In genomic region chr19:46187203-46187602, GRCm38 (mm10) we compare ENCODE assay signal across 37 mouse cellular contexts. TPM values are rescaled to one million over a fixed set of nuclear protein-coding genes. Genes with fewer than 3 reads are reported as not detected.
DNase-seq lines count a peak whose midpoint lies in the region; ATAC-seq and TF ChIP-seq lines count a peak whose summit lies in the region.
"Had no signal": no experiment of that assay in that cellular context is flagged by ENCODE, and none has a peak within 500 bp of the region (broad histone marks: within the 10 kb centered on the region; RNA-seq: fewer than 3 reads in every experiment).

No protein-coding gene starts in this region.

- peaks cover 5% of the 10 kb centered on the region for H3K36me3 ChIP-seq in embryonic facial prominence, embryonic 14.5 days (ENCODE audit: control insufficient read depth, insufficient read depth, low read length)
- H3K36me3 ChIP-seq in embryonic facial prominence, embryonic 10.5 days (replicated peaks), result peaks cover 8% of the 10 kb centered on the region
- no peaks in the 10 kb centered on the region for H3K36me3 ChIP-seq in kidney, postnatal 0 days (ENCODE audit: insufficient read depth, low read length)
- peaks cover 5% of the 10 kb centered on the region; the same call in 1 of the 2 replicates for H3K36me3 ChIP-seq in kidney, embryonic 14.5 days (ENCODE audit: control insufficient read depth, insufficient read depth, low read length)
- H3K36me3 ChIP-seq in C2C12 (ENCODE audit: control insufficient read depth, insufficient read depth), result peaks cover 6% of the 10 kb centered on the region
- H3K36me3 ChIP-seq in neural tube, embryonic 15.5 days, result peaks cover 5% of the 10 kb centered on the region; the same call in 1 of the 2 replicates
- H3K36me3 ChIP-seq: midbrain, embryonic 12.5 days; stomach, embryonic 15.5 days had no signal

- intact Hi-C loops in left cerebral cortex, postnatal 4 days (cut with DNase I), result no loop called here

- H3K4me3 ChIP-seq in embryonic facial prominence, embryonic 14.5 days (ENCODE audit: low read depth, low read length), result no peak overlapping the region
- H3K4me3 ChIP-seq in embryonic facial prominence, embryonic 10.5 days, result no peak overlapping the region
- H3K4me3 ChIP-seq in kidney, postnatal 0 days (replicated peaks; ENCODE audit: low read depth, low read length), result no peak overlapping the region
- H3K4me3 ChIP-seq in kidney, embryonic 14.5 days (ENCODE audit: low read length), result no peak overlapping the region
- no peak overlapping the region for H3K4me3 ChIP-seq in C2C12 (ENCODE audit: insufficient read depth, poor library complexity, severe bottlenecking)
- H3K4me3 ChIP-seq in neural tube, embryonic 15.5 days (replicated peaks), result no peak overlapping the region
- H3K4me3 ChIP-seq: embryonic facial prominence, embryonic 12.5 days; hindbrain, embryonic 10.5 days; hindbrain, embryonic 15.5 days; kidney, embryonic 15.5 days; limb, embryonic 13.5 days; liver, embryonic 12.5 days; midbrain, embryonic 12.5 days; neural tube, embryonic 13.5 days; stomach, embryonic 15.5 days had no signal

- no peak for TF ChIP-seq CTCF in kidney, postnatal 0 days (IDR thresholded peaks at IDR 0.05; ENCODE audit: low read depth)
- TF ChIP-seq CTCF in C2C12 (IDR thresholded peaks at IDR 0.05; ENCODE audit: control insufficient read depth, insufficient read depth, insufficient read length), result no peak

- no peaks in the 10 kb centered on the region for H3K27me3 ChIP-seq in embryonic facial prominence, embryonic 14.5 days (replicated peaks; ENCODE audit: control insufficient read depth, insufficient read depth, low read length)
- H3K27me3 ChIP-seq in embryonic facial prominence, embryonic 10.5 days (replicated peaks; ENCODE audit: low read depth, poor library complexity, severe bottlenecking), result no peaks in the 10 kb centered on the region
- H3K27me3 ChIP-seq in kidney, postnatal 0 days (ENCODE audit: insufficient read depth, low read length), result no peaks in the 10 kb centered on the region
- H3K27me3 ChIP-seq in kidney, embryonic 14.5 days (ENCODE audit: control insufficient read depth, insufficient read depth, low read length), result no peaks in the 10 kb centered on the region
- H3K27me3 ChIP-seq in C2C12 (ENCODE audit: control insufficient read depth, insufficient read depth, insufficient read length), result no peaks in the 10 kb centered on the region
- no peaks in the 10 kb centered on the region for H3K27me3 ChIP-seq in neural tube, embryonic 15.5 days (replicated peaks)
- H3K27me3 ChIP-seq: embryonic facial prominence, embryonic 12.5 days; hindbrain, embryonic 15.5 days; kidney, embryonic 15.5 days; limb, embryonic 13.5 days; liver, embryonic 12.5 days; midbrain, embryonic 12.5 days; neural tube, embryonic 13.5 days; Patski; stomach, embryonic 15.5 days had no signal

- H3K9me3 ChIP-seq in embryonic facial prominence, embryonic 14.5 days (ENCODE audit: control insufficient read depth, low read length), result no peaks in the 10 kb centered on the region
- H3K9me3 ChIP-seq in embryonic facial prominence, embryonic 10.5 days, result no peaks in the 10 kb centered on the region
- H3K9me3 ChIP-seq in kidney, postnatal 0 days (replicated peaks; ENCODE audit: low read length), result no peaks in the 10 kb centered on the region
- no peaks in the 10 kb centered on the region for H3K9me3 ChIP-seq in kidney, embryonic 14.5 days (ENCODE audit: control insufficient read depth, low read length)
- H3K9me3 ChIP-seq in neural tube, embryonic 15.5 days (replicated peaks), result no peaks in the 10 kb centered on the region
- H3K9me3 ChIP-seq: embryonic facial prominence, embryonic 12.5 days; G1E; heart, embryonic 10.5 days; hindbrain, embryonic 10.5 days; hindbrain, embryonic 15.5 days; kidney, embryonic 15.5 days; limb, embryonic 13.5 days; liver, embryonic 12.5 days; midbrain, embryonic 12.5 days; neural tube, embryonic 13.5 days; stomach, embryonic 15.5 days had no signal

- ATAC-seq in embryonic facial prominence, embryonic 14.5 days (ENCODE audit: low read depth), result no peak
- no peak for ATAC-seq in kidney, postnatal 0 days (replicated peaks; ENCODE audit: low FRiP score, low read depth)
- no peak for ATAC-seq in kidney, embryonic 14.5 days (ENCODE audit: low FRiP score, low TSS enrichment)
- ATAC-seq in neural tube, embryonic 15.5 days (ENCODE audit: low FRiP score), result no peak
- ATAC-seq: forebrain, embryonic 16.5 days; inflammation-experienced regulatory T-cells, adult 6 months; liver, embryonic 12.5 days; liver, postnatal 0 days; Patski had no signal

- WGBS in embryonic facial prominence, embryonic 14.5 days, result 73% methylated on average over 2 of the region's 2 CpGs
- 75% methylated on average over 2 of the region's 2 CpGs for WGBS in embryonic facial prominence, embryonic 10.5 days
- WGBS in kidney, postnatal 0 days, result 42% methylated on average over 2 of the region's 2 CpGs
- WGBS in kidney, embryonic 14.5 days, result 65% methylated on average over 2 of the region's 2 CpGs
- WGBS in neural tube, embryonic 15.5 days, result 87% methylated on average over 2 of the region's 2 CpGs

- DNase-seq in embryonic facial prominence, embryonic 14.5 days (ENCODE audit: low spot score), result peak; percentile 29
- DNase-seq in embryonic facial prominence, embryonic 10.5 days (ENCODE audit: low spot score), result no peak
- DNase-seq in kidney, postnatal 0 days (ENCODE audit: low spot score), result peak; percentile 7
- DNase-seq in thymus, postnatal 14 days, result peak; percentile 45
- DNase-seq in left cerebral cortex, postnatal 4 days, result no peak
- DNase-seq: adrenal gland, postnatal 10 days; cerebellum, adult 9-10 months; cerebellum, postnatal 36 days; kidney, adult 11 months; liver, postnatal 0 days; retina, postnatal 1 day; right cerebral cortex, postnatal 14 days had no signal

- no peak overlapping the region for H3K4me2 ChIP-seq in embryonic facial prominence, embryonic 14.5 days (ENCODE audit: low read depth, low read length)
- no peak overlapping the region for H3K4me2 ChIP-seq in kidney, postnatal 0 days (ENCODE audit: low read length)
- no peak overlapping the region for H3K4me2 ChIP-seq in kidney, embryonic 14.5 days (replicated peaks; ENCODE audit: low read depth, low read length)
- H3K4me2 ChIP-seq in neural tube, embryonic 15.5 days, result no peak overlapping the region
- H3K4me2 ChIP-seq: embryonic facial prominence, embryonic 12.5 days; hindbrain, embryonic 15.5 days; limb, embryonic 13.5 days; liver, embryonic 12.5 days; midbrain, embryonic 12.5 days; neural tube, embryonic 13.5 days; stomach, embryonic 15.5 days had no signal

- peaks cover 9% of the 10 kb centered on the region for H3K79me3 ChIP-seq in C2C12 (ENCODE audit: low read depth)

- no peak overlapping the region for H3ac ChIP-seq in C2C12 (ENCODE audit: control insufficient read depth, insufficient read length, low read depth)

- no peaks in the 10 kb centered on the region for H3K4me1 ChIP-seq in embryonic facial prominence, embryonic 14.5 days (ENCODE audit: control insufficient read depth, insufficient read depth, low read length)
- 0 out of 2 replicates have a peak, but pooled peaks cover 4% of the 10 kb centered on the region for H3K4me1 ChIP-seq in embryonic facial prominence, embryonic 10.5 days
- H3K4me1 ChIP-seq in kidney, postnatal 0 days (replicated peaks; ENCODE audit: insufficient read depth, low read length), result no peaks in the 10 kb centered on the region
- peaks cover 3% of the 10 kb centered on the region; the same call in 1 of the 2 replicates for H3K4me1 ChIP-seq in kidney, embryonic 14.5 days (ENCODE audit: control insufficient read depth, insufficient read depth, low read length)
- H3K4me1 ChIP-seq in neural tube, embryonic 15.5 days, result peaks cover 3% of the 10 kb centered on the region; the same call in 1 of the 2 replicates
- H3K4me1 ChIP-seq: embryonic facial prominence, embryonic 12.5 days; hindbrain, embryonic 10.5 days; midbrain, embryonic 12.5 days; stomach, embryonic 15.5 days had no signal

- H3K9ac ChIP-seq in embryonic facial prominence, embryonic 14.5 days (ENCODE audit: low read depth, low read length), result no peak overlapping the region
- H3K9ac ChIP-seq in kidney, postnatal 0 days (ENCODE audit: low read depth, low read length), result no peak overlapping the region
- H3K9ac ChIP-seq in kidney, embryonic 14.5 days (ENCODE audit: low read depth, low read length), result no peak overlapping the region
- H3K9ac ChIP-seq in neural tube, embryonic 15.5 days (replicated peaks), result no peak overlapping the region
- H3K9ac ChIP-seq: embryonic facial prominence, embryonic 12.5 days; hindbrain, embryonic 15.5 days; kidney, embryonic 15.5 days; limb, embryonic 13.5 days; liver, embryonic 12.5 days; liver, postnatal 0 days; midbrain, embryonic 12.5 days; neural tube, embryonic 13.5 days; stomach, embryonic 15.5 days had no signal

- H3K27ac ChIP-seq in embryonic facial prominence, embryonic 14.5 days (replicated peaks; ENCODE audit: low read depth, low read length), result no peak overlapping the region; the same call in 1 of the 2 replicates
- H3K27ac ChIP-seq in embryonic facial prominence, embryonic 10.5 days (replicated peaks), result no peak overlapping the region
- H3K27ac ChIP-seq in kidney, postnatal 0 days, result no peak overlapping the region
- no peak overlapping the region for H3K27ac ChIP-seq in kidney, embryonic 14.5 days (ENCODE audit: low read depth, low read length)
- H3K27ac ChIP-seq in neural tube, embryonic 15.5 days (replicated peaks), result no peak overlapping the region
- H3K27ac ChIP-seq: embryonic facial prominence, embryonic 12.5 days; hindbrain, embryonic 10.5 days; hindbrain, embryonic 15.5 days; kidney, embryonic 15.5 days; limb, embryonic 13.5 days; liver, embryonic 12.5 days; midbrain, embryonic 12.5 days; neural tube, embryonic 13.5 days; stomach, embryonic 15.5 days had no signal

- peaks cover 27% of the 10 kb centered on the region for H3K79me2 ChIP-seq in C2C12 (ENCODE audit: control insufficient read depth, insufficient read depth)

RNA-seq across cellular contexts. Expression of gene Gbf1, which starts 34.9 kb away (rescaled TPM):
- polyA plus RNA-seq in embryonic facial prominence, embryonic 14.5 days (2014; fragmentation: Nextera tagmentation; extraction: Ambion mirVana), result 57.3 and 60.4 TPM in 2 replicates
- polyA plus RNA-seq in embryonic facial prominence, embryonic 10.5 days (2016; fragmentation: Nextera tagmentation; extraction: Ambion mirVana), result 42.8 and 46.7 TPM in 2 replicates
- polyA plus RNA-seq in kidney, postnatal 0 days (2015; fragmentation: Nextera tagmentation; extraction: Ambion mirVana), result 32.9 and 37.3 TPM in 2 replicates
- polyA plus RNA-seq in kidney, embryonic 14.5 days (2014; fragmentation: Nextera tagmentation; extraction: Ambion mirVana), result 29.0 and 50.3 TPM in 2 replicates
- 40.8 TPM for polyA plus RNA-seq in C2C12 (2012; fragmentation: generic; extraction: Trizol)
- 100 to 1,000 TPM; 101 to 106 TPM for total RNA-seq in left cerebral cortex, postnatal 4 days (2021)
- polyA plus RNA-seq in neural tube, embryonic 15.5 days (2015; fragmentation: Nextera tagmentation; extraction: Ambion mirVana), result 68.8 and 76.6 TPM in 2 replicates

RNA-seq across cellular contexts. Expression of gene Pitx3, which starts 39.1 kb away (rescaled TPM):
- 10.5 and 13.1 TPM in 2 replicates for polyA plus RNA-seq in embryonic facial prominence, embryonic 14.5 days (2014; fragmentation: Nextera tagmentation; extraction: Ambion mirVana)
- polyA plus RNA-seq in embryonic facial prominence, embryonic 10.5 days (2016; fragmentation: Nextera tagmentation; extraction: Ambion mirVana), result 0.36 and 0.71 TPM in 2 replicates
- not detected in 2 replicates for polyA plus RNA-seq in kidney, postnatal 0 days (2015; fragmentation: Nextera tagmentation; extraction: Ambion mirVana)
- polyA plus RNA-seq in kidney, embryonic 14.5 days (2014; fragmentation: Nextera tagmentation; extraction: Ambion mirVana), result not detected in 2 replicates
- polyA plus RNA-seq in C2C12 (2012; fragmentation: generic; extraction: Trizol), result 8.3 TPM
- total RNA-seq in left cerebral cortex, postnatal 4 days (2021), result not detected
- polyA plus RNA-seq in neural tube, embryonic 15.5 days (2015; fragmentation: Nextera tagmentation; extraction: Ambion mirVana), result 0.32 and 0.64 TPM in 2 replicates
- total RNA-seq: G1E; left cerebral cortex, postnatal 14 days; megakaryocyte, adult 5-6 weeks had no signal
- polyA plus RNA-seq: forebrain, embryonic 11.5 days; forebrain, embryonic 16.5 days; G1E; hindbrain, embryonic 10.5 days; inflammation-experienced regulatory T-cells, adult 6 months; large intestine, adult 2 months; liver, postnatal 0 days; lung, embryonic 16.5 days; Patski; small intestine, adult 2 months; stomach, embryonic 15.5 days had no signal

RNA-seq across cellular contexts. Expression of gene Elovl3, which starts 55.5 kb away (rescaled TPM):
- 1.1 and 1.4 TPM in 2 replicates for polyA plus RNA-seq in embryonic facial prominence, embryonic 14.5 days (2014; fragmentation: Nextera tagmentation; extraction: Ambion mirVana)
- polyA plus RNA-seq in embryonic facial prominence, embryonic 10.5 days (2016; fragmentation: Nextera tagmentation; extraction: Ambion mirVana), result 0.10 TPM in 1 of 2 replicates, not detected in the other
- polyA plus RNA-seq in kidney, postnatal 0 days (2015; fragmentation: Nextera tagmentation; extraction: Ambion mirVana), result 0.07 TPM in 1 of 2 replicates, not detected in the other
- not detected in 2 replicates for polyA plus RNA-seq in kidney, embryonic 14.5 days (2014; fragmentation: Nextera tagmentation; extraction: Ambion mirVana)
- 0.37 TPM for polyA plus RNA-seq in C2C12 (2012; fragmentation: generic; extraction: Trizol)
- total RNA-seq in left cerebral cortex, postnatal 4 days (2021), result not detected
- polyA plus RNA-seq in neural tube, embryonic 15.5 days (2015; fragmentation: Nextera tagmentation; extraction: Ambion mirVana), result 0.10 TPM in 1 of 2 replicates, not detected in the other
- total RNA-seq: G1E; gastrocnemius, adult 8-10 months; left cerebral cortex, postnatal 14 days; megakaryocyte, adult 5-6 weeks had no signal
- polyA plus RNA-seq: forebrain, embryonic 16.5 days; G1E; heart, embryonic 10.5 days; heart, embryonic 16.5 days; hindbrain, embryonic 10.5 days; inflammation-experienced regulatory T-cells, adult 6 months; kidney, embryonic 15.5 days; large intestine, adult 2 months; liver, embryonic 12.5 days; neural tube, embryonic 13.5 days; Patski; small intestine, adult 2 months; stomach, embryonic 15.5 days had no signal

Comparison
In these comparisons a context has a peak if more than half of its experiments do, and no peak if none do; other contexts are left out.
1. DNase-seq: peak in embryonic facial prominence, embryonic 14.5 days (single experiment), kidney, postnatal 0 days (single experiment) and thymus, postnatal 14 days (single experiment); none in embryonic facial prominence, embryonic 10.5 days (single experiment) and left cerebral cortex, postnatal 4 days (single experiment).